Mouse (Mus musculus) kidney, postnatal 0 days (tissue): ENCODE measurements around the gene Lrit2. TPM values are rescaled to one million over a fixed set of nuclear protein-coding genes. Genes with fewer than 3 reads are reported as not detected.

Experiments used
- ATAC-seq: fragments of 200-750 bp; cut with Nextera tagmentation; replicated peaks from 2 replicates; pipeline ENCODE4 v1.8.0; 2017; ENCODE audit warnings: low read depth, moderate number of reproducible peaks, moderate TSS enrichment, moderate library complexity; ENCODE audit not compliant: low FRiP score
- DNase-seq: peaks from one replicate; pipeline ENCODE4 v3.0.0-alpha.2; 2016; ENCODE audit warnings: low spot score
- H3K27ac ChIP-seq: fragments of 300-500 bp; sonication (generic); 2 replicates; pipeline ENCODE4 v1.5.1; 2014; ENCODE audit warnings: mild to moderate bottlenecking
- H3K27me3 ChIP-seq: fragments of 300-500 bp; sonication (generic); 2 replicates; pipeline ENCODE4 v1.6.1; 2014; ENCODE audit warnings: low read length, mixed read lengths; ENCODE audit not compliant: insufficient read depth
- H3K36me3 ChIP-seq: fragments of 300-500 bp; sonication (generic); 2 replicates; pipeline ENCODE4 v1.6.1; 2014; ENCODE audit warnings: low read length, mixed read lengths; ENCODE audit not compliant: insufficient read depth
- H3K4me1 ChIP-seq: fragments of 300-500 bp; sonication (generic); replicated peaks from 2 replicates; pipeline ENCODE4 v1.6.1; 2014; ENCODE audit warnings: antibody characterized with exemption, low read length, mixed read lengths; ENCODE audit not compliant: insufficient read depth
- H3K4me2 ChIP-seq: fragments of 300-500 bp; sonication (generic); 2 replicates; pipeline ENCODE4 v1.6.1; 2014; ENCODE audit warnings: mild to moderate bottlenecking, low read length, moderate library complexity, mixed read lengths
- H3K4me3 ChIP-seq: fragments of 300-500 bp; sonication (generic); replicated peaks from 2 replicates; pipeline ENCODE4 v1.5.1; 2014; ENCODE audit warnings: low read depth, low read length
- H3K9ac ChIP-seq: fragments of 300-500 bp; sonication (generic); 2 replicates; pipeline ENCODE4 v1.6.1; 2014; ENCODE audit warnings: low read depth, low read length
- H3K9me3 ChIP-seq: fragments of 300-500 bp; sonication (generic); replicated peaks from 2 replicates; pipeline ENCODE4 v1.6.1; 2016; ENCODE audit warnings: low read length, inconsistent platforms, mixed read lengths
- CTCF ChIP-seq: IDR thresholded peaks from 2 replicates; pipeline ENCODE4 v1.5.1; 2016; ENCODE audit warnings: antibody characterized with exemption, low read depth, mild to moderate bottlenecking, moderate library complexity
- WGBS: fragments of 180-500 bp; shearing (Covaris S2); extraction: QIAGEN DNeasy Blood & Tissue Kit; methylation state at CpG from one replicate; pipeline ENCODE4 v1.1.7; 2014; 5-methylcytosine and 5-hydroxymethylcytosine counted together
- polyA plus RNA-seq: library from polyadenylated mRNA; unstranded; fragments of >200 nt; fragmentation: Nextera tagmentation; extraction: Ambion mirVana; gene quantifications from 2 replicates; pipeline ENCODE4 v1.2.1, GENCODE M21; 2015

Lrit2 gene
- polyA plus RNA-seq, 1 experiment from 2014 or later = not detected

DNA sequence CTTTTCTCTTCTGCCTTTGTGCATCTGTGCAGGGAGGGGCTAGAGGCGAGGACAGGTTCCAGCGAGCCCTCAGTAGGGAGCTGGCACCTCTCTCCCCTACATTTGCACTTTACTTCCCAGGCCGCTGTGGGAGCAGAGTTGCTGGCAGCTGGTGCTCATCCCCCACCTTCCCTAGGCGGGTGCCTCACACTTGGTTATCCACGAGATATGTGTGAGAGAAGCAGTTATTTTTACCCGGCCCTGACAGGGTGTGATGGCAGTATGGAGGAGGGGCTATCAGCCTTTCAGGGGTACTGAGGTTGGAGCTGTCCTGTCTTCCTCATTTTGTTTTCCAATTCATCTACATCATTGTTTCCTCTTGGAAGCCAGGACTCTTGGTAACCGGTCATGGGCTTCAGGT, 38.1 kb downstream of the Lrit2 start:
- H3K27me3 ChIP-seq = no peaks in the 10 kb centered on the region
- H3K36me3 ChIP-seq = no peaks in the 10 kb centered on the region
- ATAC-seq = no peak
- 35% methylated on average over 7 of the region's 7 CpGs for WGBS
- no peaks in the 10 kb centered on the region for H3K4me1 ChIP-seq
- no peaks in the 10 kb centered on the region for H3K9me3 ChIP-seq
- no peak overlapping the region for H3K4me2 ChIP-seq
- H3K27ac ChIP-seq = no peak overlapping the region
- H3K9ac ChIP-seq = no peak overlapping the region
- no peak for TF ChIP-seq CTCF
- no peak overlapping the region for H3K4me3 ChIP-seq
- no peak for DNase-seq

DNA sequence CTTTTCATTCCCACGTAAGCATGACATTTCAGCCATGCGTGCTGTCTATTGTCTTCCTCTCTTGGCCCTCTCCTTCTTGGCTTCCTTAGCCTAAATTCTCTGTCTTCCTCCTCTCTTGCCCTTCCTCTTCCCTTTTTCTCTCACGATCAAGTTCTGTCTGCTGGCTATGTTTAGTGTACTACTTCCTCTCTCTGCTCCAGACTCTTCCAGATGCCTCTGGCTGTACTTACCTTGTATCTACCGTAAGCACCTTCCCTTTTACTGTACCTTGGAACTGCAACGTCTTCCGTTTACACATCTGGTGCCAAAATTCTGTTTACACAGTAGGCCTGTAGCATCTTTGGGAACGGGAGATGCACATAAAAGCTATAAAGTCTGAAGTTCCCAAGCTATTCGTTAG, 41.7 kb downstream of the Lrit2 start:
- no peak for TF ChIP-seq CTCF
- ATAC-seq (no peak), DNase-seq (no peak)
- Histone ChIP-seq H3K4me1 (no peaks in the 10 kb centered on the region), H3K9me3 (no peaks in the 10 kb centered on the region), H3K4me3 (no peak overlapping the region), H3K36me3 (no peaks in the 10 kb centered on the region), H3K4me2 (no peak overlapping the region), H3K9ac (no peak overlapping the region), H3K27me3 (no peaks in the 10 kb centered on the region), H3K27ac (no peak overlapping the region)
- 43% methylated on average over 8 of the region's 8 CpGs for WGBS

DNA sequence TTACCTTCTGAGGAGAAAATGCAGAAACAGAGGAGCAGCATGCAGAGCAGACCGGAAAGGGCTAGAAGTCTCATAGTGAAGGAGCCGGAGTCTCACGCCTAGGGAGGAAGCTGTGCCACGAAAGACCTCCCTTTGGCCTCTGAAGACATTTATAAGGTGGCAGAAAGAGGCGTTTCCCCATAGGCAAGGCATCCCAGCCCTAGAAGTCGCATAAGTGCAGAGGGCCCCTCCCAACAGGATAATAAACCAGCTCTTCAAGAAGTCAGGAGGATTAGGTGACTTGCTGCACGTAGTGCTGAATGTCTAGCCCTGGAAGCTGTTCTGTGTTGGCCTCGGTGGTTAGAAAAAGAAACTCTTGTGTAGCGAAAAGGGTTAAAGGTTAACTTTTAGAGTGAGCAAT, 42.2 kb downstream of the Lrit2 start:
- no peak for DNase-seq
- Histone ChIP-seq H3K9me3 (no peaks in the 10 kb centered on the region), H3K27ac (no peak overlapping the region), H3K36me3 (no peaks in the 10 kb centered on the region), H3K27me3 (no peaks in the 10 kb centered on the region), H3K4me1 (no peaks in the 10 kb centered on the region), H3K4me2 (no peak overlapping the region), H3K4me3 (no peak overlapping the region), H3K9ac (no peak overlapping the region)
- 8% methylated on average over 9 of the region's 9 CpGs for WGBS
- no peak for ATAC-seq
- TF ChIP-seq CTCF = no peak

DNA sequence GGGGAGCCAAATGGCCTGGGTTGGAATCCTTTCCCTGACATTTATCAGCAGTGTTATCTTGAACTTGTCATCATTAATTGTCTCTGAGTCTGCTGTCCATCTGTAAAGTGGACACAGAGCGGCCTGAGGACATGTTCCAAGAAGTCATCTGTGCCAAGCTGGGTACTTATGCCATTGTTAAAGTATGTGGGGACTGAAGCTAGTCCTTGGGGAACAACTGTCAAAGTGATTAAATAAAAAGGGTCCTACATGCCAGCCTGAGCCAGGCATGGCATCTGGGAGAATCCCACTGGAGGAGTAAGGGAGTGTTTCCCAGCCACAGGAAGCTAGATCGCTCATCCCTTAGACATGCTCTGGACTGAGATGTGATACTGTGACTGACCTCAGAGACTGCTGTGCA, 42.7 kb downstream of the Lrit2 start:
- Histone ChIP-seq H3K9ac (no peak overlapping the region), H3K9me3 (no peaks in the 10 kb centered on the region), H3K27ac (no peak overlapping the region), H3K4me1 (no peaks in the 10 kb centered on the region), H3K4me3 (no peak overlapping the region), H3K4me2 (no peak overlapping the region), H3K36me3 (no peaks in the 10 kb centered on the region), H3K27me3 (no peaks in the 10 kb centered on the region)
- DNase-seq = no peak
- no peak for TF ChIP-seq CTCF
- no peak for ATAC-seq
- WGBS = 41% methylated on average over 2 of the region's 2 CpGs

DNA sequence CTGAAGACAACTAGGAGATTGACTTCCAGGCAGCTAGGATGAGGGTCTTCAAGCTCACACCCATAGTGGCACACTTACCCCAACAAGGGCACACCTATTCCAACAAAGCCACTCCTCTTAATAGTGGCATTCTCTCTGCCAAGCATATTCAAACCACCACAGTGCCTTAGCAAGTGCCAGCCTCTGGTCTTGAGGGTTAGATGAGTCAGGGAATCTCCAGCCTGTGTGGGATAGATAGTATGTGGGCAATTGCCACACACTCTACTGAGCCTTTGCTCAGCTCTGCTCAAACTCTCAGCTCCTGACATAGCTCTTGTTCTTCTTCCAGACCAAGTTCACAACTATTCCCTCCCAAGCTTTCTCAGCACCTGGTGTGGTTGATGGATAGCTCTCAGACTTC, 43.6 kb downstream of the Lrit2 start:
- H3K36me3 ChIP-seq = no peaks in the 10 kb centered on the region
- ATAC-seq (no peak), DNase-seq (no peak)
- H3K27me3 ChIP-seq = no peaks in the 10 kb centered on the region
- H3K4me1 ChIP-seq = no peaks in the 10 kb centered on the region
- no peak overlapping the region for H3K4me3 ChIP-seq
- H3K27ac ChIP-seq = no peak overlapping the region
- TF ChIP-seq CTCF = no peak
- H3K9me3 ChIP-seq = no peaks in the 10 kb centered on the region
- H3K4me2 ChIP-seq = no peak overlapping the region
- no peak overlapping the region for H3K9ac ChIP-seq

DNA sequence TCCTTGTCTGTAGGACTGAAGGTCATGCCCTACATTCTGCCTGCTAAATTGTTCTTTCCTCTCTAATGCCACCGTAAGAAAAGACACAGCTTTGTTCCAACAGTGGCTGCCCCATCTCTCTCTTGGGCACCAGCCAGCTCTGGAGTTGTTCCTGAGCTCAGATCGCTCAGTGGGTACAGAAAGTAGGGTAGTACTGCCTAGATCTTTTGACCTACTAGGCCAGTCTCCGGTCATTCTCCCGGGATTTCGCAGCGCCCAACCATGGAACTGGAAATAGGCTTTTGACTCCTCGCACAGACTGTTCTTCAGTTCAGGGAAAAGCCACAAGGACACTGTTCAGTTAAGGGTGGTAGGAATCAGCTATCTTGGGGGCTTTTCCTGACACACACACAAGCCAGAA, 45.2 kb downstream of the Lrit2 start:
- no peak overlapping the region for H3K4me2 ChIP-seq
- H3K4me1 ChIP-seq = no peaks in the 10 kb centered on the region
- no peak overlapping the region for H3K9ac ChIP-seq
- ATAC-seq (no peak), DNase-seq (no peak)
- no peak for TF ChIP-seq CTCF
- H3K4me3 ChIP-seq = no peak overlapping the region
- H3K27ac ChIP-seq = no peak overlapping the region
- 89% methylated on average over 7 of the region's 7 CpGs for WGBS
- H3K27me3 ChIP-seq = no peaks in the 10 kb centered on the region
- no peaks in the 10 kb centered on the region for H3K36me3 ChIP-seq
- H3K9me3 ChIP-seq = no peaks in the 10 kb centered on the region

DNA sequence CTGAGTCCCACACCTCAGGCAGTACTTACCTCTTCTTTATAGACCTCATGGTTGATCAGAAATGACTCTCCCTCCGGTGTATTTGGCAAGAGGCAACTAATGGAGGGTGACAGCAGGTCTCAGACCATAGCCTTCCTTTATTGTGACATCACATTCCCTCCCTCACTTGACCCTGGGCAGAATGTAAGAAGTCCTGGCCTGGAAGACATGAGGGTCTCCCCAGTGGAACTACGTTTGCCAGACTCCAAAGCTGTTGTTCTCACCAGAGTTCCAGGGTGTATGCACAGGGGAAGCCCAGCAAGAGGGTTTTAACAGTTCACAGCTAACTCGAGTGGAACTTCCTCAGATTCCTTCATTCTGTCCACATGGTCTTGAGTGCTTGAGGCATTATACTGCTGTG, 46.2 kb downstream of the Lrit2 start, which contains the start of gene 2610528A11Rik:
Gene 2610528A11Rik (minus strand): TSS at position 101 of the 400 bp plus-strand sequence.
- no peaks in the 10 kb centered on the region for H3K27me3 ChIP-seq
- ATAC-seq = no peak
- WGBS = 48% methylated on average over 3 of the region's 3 CpGs

More for the DNA sequence above, 46.2 kb downstream of the Lrit2 start, which contains the start of gene 2610528A11Rik:
- Histone ChIP-seq H3K36me3 (0 out of 2 replicates have a peak, but pooled peaks cover 2% of the 10 kb centered on the region), H3K9ac (no peak within 1 kb of the TSS), H3K4me3 (no peak within 1 kb of the TSS), H3K4me2 (no peak within 1 kb of the TSS), H3K4me1 (no peaks in the 10 kb centered on the region), H3K9me3 (no peaks in the 10 kb centered on the region), H3K27ac (no peak within 1 kb of the TSS)
- no peak for DNase-seq
- TF ChIP-seq CTCF = no peak
